Mouse (Mus musculus) myocyte (in vitro differentiated cells): ENCODE data around the gene Nat8f2.

Experiments used
- CEBPB ChIP-seq: IDR thresholded peaks from 2 replicates; pipeline ENCODE4 v1.6.1; 2011; ENCODE audit warnings: mild to moderate bottlenecking, moderate library complexity; ENCODE audit not compliant: poor library complexity, insufficient read depth, severe bottlenecking
- MAX ChIP-seq: IDR thresholded peaks from one replicate; pipeline ENCODE4 v1.6.1; 2011; ENCODE audit warnings: low read depth, mild to moderate bottlenecking, control low read depth
- MYOD1 ChIP-seq, 3 experiments: IDR thresholded peaks; one replicate each; pipeline ENCODE4 v1.6.1; 2011; ENCODE audit warnings: control low read depth in 2 of 3, low read depth in 2 of 3, mild to moderate bottlenecking in 2 of 3, moderate library complexity in 1 of 3; ENCODE audit not compliant: insufficient read length in 2 of 3, control insufficient read depth in 1 of 3
- MYOG ChIP-seq, 3 experiments: IDR thresholded peaks; one replicate each; pipeline ENCODE4 v1.6.1; 2011; ENCODE audit warnings: control low read depth in 2 of 3, low read depth in 2 of 3, mild to moderate bottlenecking in 2 of 3; ENCODE audit not compliant: insufficient read length in 2 of 3, control insufficient read depth in 1 of 3, insufficient read depth in 1 of 3
- POLR2A ChIP-seq: IDR thresholded peaks from one replicate; pipeline ENCODE4 v1.6.1; 2011; ENCODE audit warnings: low read depth, mild to moderate bottlenecking, control low read depth, moderate library complexity; ENCODE audit not compliant: insufficient read length
- POLR2AphosphoS2 ChIP-seq: IDR thresholded peaks from one replicate; pipeline ENCODE4 v1.6.1; 2011; ENCODE audit warnings: low read depth, control low read depth; ENCODE audit not compliant: insufficient read length
- TCF3 ChIP-seq: IDR thresholded peaks from one replicate; pipeline ENCODE4 v1.6.1; 2011; ENCODE audit warnings: low read depth, control low read depth; ENCODE audit not compliant: insufficient read length
- USF1 ChIP-seq: IDR thresholded peaks from one replicate; pipeline ENCODE4 v1.6.1; 2011; ENCODE audit warnings: low read depth, mild to moderate bottlenecking, control low read depth, moderate library complexity

- TF ChIP-seq MAX = no peak
- no peak for TF ChIP-seq POLR2A
- no peak for TF ChIP-seq CEBPB
- TF ChIP-seq MYOG (IDR thresholded peaks at IDR 0.05; ENCODE audit: control insufficient read depth in 1 of 3, insufficient read depth in 1 of 3, insufficient read length in 2 of 3, low read depth in 2 of 3) = no peak
- no peak for TF ChIP-seq USF1
- no peak for TF ChIP-seq TCF3
- TF ChIP-seq POLR2AphosphoS2 = no peak
- TF ChIP-seq MYOD1 (IDR thresholded peaks at IDR 0.05; ENCODE audit: control insufficient read depth in 1 of 3, insufficient read length in 2 of 3, low read depth in 2 of 3) = no peak
Measured at GRCm38 (mm10) chr6:85915141-85915538, 46.2 kb upstream of the Nat8f2 start.
